Mouse (Mus musculus): Measurements from ENCODE around the gene Lyve1. TPM values are rescaled to one million over a fixed set of nuclear protein-coding genes. Genes with fewer than 3 reads are reported as not detected.

Gene Lyve1
- polyA plus RNA-seq, 1 experiment from 2014 or later = 0.41 TPM

DNA sequence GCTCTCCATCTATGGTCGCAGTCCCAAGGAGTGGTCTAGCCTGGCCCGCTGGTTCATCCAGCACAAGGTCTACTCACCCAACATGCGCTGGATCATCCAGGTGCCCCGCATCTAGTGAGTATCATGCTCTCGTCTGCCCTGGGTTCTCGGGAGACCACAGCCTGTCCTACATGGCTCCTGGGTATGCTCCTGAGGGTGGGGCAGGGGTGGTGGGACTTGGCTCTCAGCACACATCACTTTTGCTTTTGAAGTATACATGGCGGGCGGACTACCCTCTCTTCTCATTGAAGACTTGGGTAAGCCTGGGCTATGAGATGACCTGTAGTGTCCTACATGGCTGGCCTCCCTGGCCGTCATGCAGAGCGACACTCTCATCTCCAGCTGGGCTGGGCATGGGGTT is 59.9 kb downstream of the Lyve1 start:
- no peak for ATAC-seq (replicated peaks; ENCODE audit: insufficient number of reproducible peaks, low FRiP score, low TSS enrichment, low read depth)
- Histone ChIP-seq H3K4me3 (ENCODE audit: low read depth, low read length) (no peak overlapping the region), H3K27ac (replicated peaks; ENCODE audit: low read depth, low read length) (no peak overlapping the region), H3K27me3 (ENCODE audit: control insufficient read depth, insufficient read depth, low read length) (no peaks in the 10 kb centered on the region), H3K4me1 (ENCODE audit: control insufficient read depth, insufficient read depth, low read length) (no peaks in the 10 kb centered on the region), H3K9me3 (replicated peaks; ENCODE audit: control insufficient read depth, low read length) (no peaks in the 10 kb centered on the region), H3K36me3 (replicated peaks; ENCODE audit: control insufficient read depth, insufficient read depth, low read depth, low read length) (no peaks in the 10 kb centered on the region), H3K4me2 (ENCODE audit: low read depth, low read length) (no peak overlapping the region), H3K9ac (replicated peaks; ENCODE audit: low read length) (no peak overlapping the region)
- no peak for DNase-seq (ENCODE audit: low spot score)
- 91% methylated on average over 10 of the region's 10 CpGs for WGBS

- Histone ChIP-seq H3K9ac (replicated peaks; ENCODE audit: low read length) (no peak overlapping the region), H3K27ac (replicated peaks; ENCODE audit: low read depth, low read length) (no peak overlapping the region), H3K9me3 (replicated peaks; ENCODE audit: control insufficient read depth, low read length) (no peaks in the 10 kb centered on the region), H3K4me1 (ENCODE audit: control insufficient read depth, insufficient read depth, low read length) (no peaks in the 10 kb centered on the region), H3K4me3 (ENCODE audit: low read depth, low read length) (no peak overlapping the region), H3K36me3 (replicated peaks; ENCODE audit: control insufficient read depth, insufficient read depth, low read depth, low read length) (no peaks in the 10 kb centered on the region), H3K27me3 (ENCODE audit: control insufficient read depth, insufficient read depth, low read length) (no peaks in the 10 kb centered on the region), H3K4me2 (ENCODE audit: low read depth, low read length) (no peak overlapping the region)
- under 1% methylated on average over 4 of the region's 4 CpGs for WGBS
- ATAC-seq (replicated peaks; ENCODE audit: insufficient number of reproducible peaks, low FRiP score, low TSS enrichment, low read depth) (no peak), DNase-seq (ENCODE audit: low spot score) (peak; percentile 90)
These were observed 62.0 kb downstream of the Lyve1 start for GRCm38 (mm10) chr7:110801028-110801427.

Small RNAs within 50 kb of the gene (microRNA-seq; reads per million reads assigned to microRNA genes)
- not detected for gene Gm47282 (ENCODE audit: borderline number of aligned reads)

Other genes with a start within 250 kb of the Lyve1 start
- 25.2 and 25.4 TPM in 2 replicates for gene Sbf2, start 248.3 kb downstream of the Lyve1 start, polyA plus RNA-seq (2014; fragmentation: Nextera tagmentation; extraction: Ambion mirVana)
- gene Adm, start 235.6 kb downstream of the Lyve1 start, polyA plus RNA-seq (2014; fragmentation: Nextera tagmentation; extraction: Ambion mirVana) = 1.5 and 2.0 TPM in 2 replicates
- 2.0 and 2.5 TPM in 2 replicates for gene Ampd3, start 95.0 kb downstream of the Lyve1 start, polyA plus RNA-seq (2014; fragmentation: Nextera tagmentation; extraction: Ambion mirVana)
- gene Rnf141, start 18.8 kb downstream of the Lyve1 start, polyA plus RNA-seq (2014; fragmentation: Nextera tagmentation; extraction: Ambion mirVana) = 20.6 and 23.5 TPM in 2 replicates
- gene Mrvi1, start 119.2 kb upstream of the Lyve1 start, polyA plus RNA-seq (2014; fragmentation: Nextera tagmentation; extraction: Ambion mirVana) = 1.7 and 2.5 TPM in 2 replicates
- gene Ctr9, start 165.7 kb upstream of the Lyve1 start, polyA plus RNA-seq (2014; fragmentation: Nextera tagmentation; extraction: Ambion mirVana) = 82.7 and 88.1 TPM in 2 replicates
- 1,788 and 1,988 TPM in 2 replicates for gene Eif4g2, start 219.8 kb upstream of the Lyve1 start, polyA plus RNA-seq (2014; fragmentation: Nextera tagmentation; extraction: Ambion mirVana)